Mouse (Mus musculus) inflammation-experienced regulatory T-cells, adult 6 months (primary cell): ENCODE measurements around the gene Nccrp1. TPM values are rescaled to one million over a fixed set of nuclear protein-coding genes. Genes with fewer than 3 reads are reported as not detected.
"Not testable (repeated sequence)": the region's sequence is repeated elsewhere in the genome, so short reads cannot be mapped to it uniquely, and the experiment has no call there.

Experiments
- ATAC-seq: one replicate; pipeline ENCODE4 v1.8.0; 2017
- polyA plus RNA-seq, 3 experiments: library from polyadenylated mRNA; unstranded; fragments of 100-300 nt; shearing (Covaris generic); gene quantifications; one replicate each; pipeline ENCODE4 v1.2.1; 2017

Nccrp1 gene
- polyA plus RNA-seq, 3 experiments from 2014 or later: 1.4 TPM; not detected in 2

DNA sequence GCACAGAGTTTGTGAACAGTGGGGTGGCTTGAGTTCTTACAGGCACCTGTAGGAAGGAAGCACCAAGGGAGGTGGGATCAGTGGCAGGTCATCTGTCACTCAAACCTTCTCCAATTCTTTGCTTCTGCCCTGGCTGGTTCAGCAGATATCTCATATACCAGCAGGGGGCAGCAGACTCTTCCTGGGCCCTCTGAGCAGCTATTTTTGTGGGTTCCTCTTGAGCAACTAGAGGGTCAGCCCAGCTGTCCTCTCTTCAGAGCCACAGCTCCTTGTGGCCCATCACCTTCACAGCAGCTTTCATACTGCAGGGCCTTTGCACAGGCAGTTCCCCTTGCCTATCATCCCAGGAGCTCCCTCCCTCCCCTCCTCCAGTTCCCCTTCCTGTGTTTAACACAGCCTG is 21.2 kb upstream of the Nccrp1 start:
- ATAC-seq: no peak

- ATAC-seq: no peak
Observed at GRCm38 (mm10) chr7:28567539-28567938, 20.5 kb upstream of the Nccrp1 start.

DNA sequence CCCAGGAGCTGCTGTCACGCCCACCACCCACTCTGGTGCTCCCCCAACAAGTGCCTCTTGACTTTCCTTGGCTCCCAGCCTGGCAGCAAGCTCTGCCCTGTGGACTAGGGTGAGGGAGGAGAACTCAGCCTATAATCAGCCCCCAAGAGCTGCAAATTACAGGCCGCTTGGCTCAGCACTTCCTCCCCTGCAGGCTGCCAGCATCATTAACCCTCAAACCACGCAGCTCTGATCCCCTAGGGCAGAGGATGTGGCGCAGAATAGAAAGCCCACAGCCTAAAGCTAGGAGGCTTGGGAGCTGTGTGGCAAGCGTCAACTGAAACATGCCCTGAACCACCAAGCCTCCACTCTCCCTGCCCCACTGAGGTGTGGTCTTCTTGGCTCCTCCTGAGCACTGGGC is 18.4 kb upstream of the Nccrp1 start:
- ATAC-seq: no peak

DNA sequence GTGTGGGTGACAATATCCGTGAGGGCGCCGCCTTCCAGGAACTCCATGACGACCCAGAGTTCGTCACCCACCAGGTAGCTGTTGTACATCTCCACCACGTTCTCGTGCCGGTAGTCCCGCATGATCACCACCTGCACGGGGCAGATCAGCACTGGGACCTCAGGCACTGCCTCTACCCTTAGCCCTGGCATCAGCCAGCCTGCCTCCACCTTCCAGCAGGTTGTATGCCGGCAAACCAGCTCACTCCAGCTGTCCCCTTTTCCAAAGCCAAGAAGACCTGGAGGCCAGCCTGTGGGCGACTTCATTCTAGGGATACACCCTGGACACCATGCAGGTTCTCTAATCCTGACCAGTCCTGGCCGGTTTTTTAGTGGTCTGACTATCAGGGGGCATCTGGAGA is 15.9 kb upstream of the Nccrp1 start:
- ATAC-seq: no peak

GRCm38 (mm10) chr7:28562371-28562770 is 15.3 kb upstream of the Nccrp1 start:
- no peak for ATAC-seq

DNA sequence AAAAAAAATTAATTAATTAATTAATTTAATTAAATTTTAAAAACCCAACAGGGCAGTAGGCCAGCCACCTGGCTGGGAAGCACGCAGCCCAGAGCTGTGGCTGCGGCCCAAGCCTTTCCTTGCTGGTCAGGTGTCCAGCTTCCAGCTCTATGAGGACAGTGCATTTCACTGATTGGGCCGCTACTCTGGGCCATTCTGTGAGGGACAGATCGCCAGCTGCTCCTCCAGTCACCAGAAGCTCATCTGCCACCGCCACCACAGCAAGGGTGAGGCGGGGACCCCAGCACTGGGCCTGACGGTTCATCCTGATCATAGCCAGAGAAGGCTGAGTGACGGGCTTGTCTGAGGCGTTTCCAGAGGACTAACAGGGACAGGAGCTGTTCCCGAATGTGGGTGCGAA is 14.9 kb upstream of the Nccrp1 start:
- ATAC-seq: no peak

- ATAC-seq: no peak
Observed at GRCm38 (mm10) chr7:28560856-28561255, 13.8 kb upstream of the Nccrp1 start.

DNA sequence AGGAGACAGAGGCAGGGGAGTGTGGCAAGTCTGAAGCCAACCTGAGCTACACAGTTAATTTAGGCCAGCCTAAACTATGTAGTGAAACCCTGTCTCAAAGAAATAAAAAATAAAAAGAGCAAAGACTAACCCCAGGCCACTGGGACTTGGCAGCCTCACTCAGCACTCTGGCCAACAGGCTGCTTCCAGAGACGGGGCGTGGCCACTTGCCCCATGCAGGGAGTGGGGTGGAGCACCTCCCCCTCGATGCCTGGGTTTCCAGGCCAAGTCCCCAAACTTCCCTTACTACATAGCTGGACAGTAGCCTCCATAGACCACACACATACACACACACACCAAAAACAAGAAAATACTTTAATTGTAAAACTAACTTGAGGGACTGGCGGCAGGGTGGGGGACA is 11.4 kb upstream of the Nccrp1 start:
- no peak for ATAC-seq

DNA sequence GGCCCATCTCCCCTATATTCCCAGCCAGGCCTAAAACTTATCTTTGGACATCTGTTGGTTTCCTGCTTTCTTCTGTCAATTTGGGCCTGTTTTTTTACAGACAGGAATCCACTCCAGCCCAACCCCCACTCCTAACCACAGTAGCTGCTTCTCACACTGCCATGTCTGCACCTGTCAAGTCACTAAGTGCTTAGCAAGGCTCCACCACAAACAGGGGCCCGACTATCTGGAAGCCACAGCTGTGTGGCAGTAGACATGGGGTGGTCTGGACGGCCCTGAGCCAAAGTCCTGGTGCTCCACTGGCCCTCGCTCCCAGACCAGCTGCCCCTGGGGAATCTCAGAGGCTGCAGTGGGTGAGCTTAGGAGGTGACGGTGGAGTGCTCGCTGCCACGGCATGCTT is 10.7 kb upstream of the Nccrp1 start:
- ATAC-seq: no peak

GRCm38 (mm10) chr7:28557069-28557468 is 10.0 kb upstream of the Nccrp1 start:
- no peak for ATAC-seq

GRCm38 (mm10) chr7:28555939-28556535 is 9.0 kb upstream of the Nccrp1 start:
- ATAC-seq: no peak

DNA sequence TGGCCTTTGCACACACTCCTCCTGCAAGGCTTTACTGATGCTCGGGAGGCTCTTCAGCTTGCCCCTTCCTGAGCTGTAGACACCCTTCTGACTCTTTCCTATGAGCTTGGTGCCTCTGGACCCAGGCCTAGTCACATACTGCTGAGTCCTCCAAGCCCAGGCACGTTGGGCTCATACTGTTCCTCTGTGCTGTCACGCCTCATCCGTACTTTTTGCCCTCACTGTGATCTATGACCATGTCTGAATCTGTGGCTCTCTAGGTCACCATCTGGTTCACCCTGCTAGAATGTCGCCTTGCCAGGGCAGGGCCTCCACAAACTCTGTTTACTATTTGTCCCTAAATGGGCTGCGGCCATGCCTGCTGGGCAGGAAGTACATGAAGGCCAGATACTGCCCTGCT is 6.0 kb upstream of the Nccrp1 start:
- ATAC-seq: no peak

DNA sequence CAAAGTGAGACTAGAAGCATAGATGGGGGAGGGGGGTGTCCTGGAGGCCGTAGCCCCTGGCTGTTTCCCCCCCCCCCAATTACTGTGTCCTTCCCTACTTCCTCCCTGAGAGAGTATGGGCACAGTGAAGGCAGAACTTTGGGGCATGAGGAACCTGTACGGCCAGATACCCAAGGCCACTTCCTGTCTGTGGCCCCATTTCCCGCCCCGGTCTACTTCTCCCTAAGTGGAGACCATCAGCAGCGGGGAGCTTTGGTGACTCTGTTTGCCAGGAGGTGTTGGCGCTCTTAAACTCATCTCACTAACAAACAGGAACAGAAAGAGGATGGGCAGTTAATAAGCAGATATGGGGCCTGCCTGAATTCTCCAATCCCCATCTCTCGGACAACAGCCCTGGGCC is 574 bp upstream of the Nccrp1 start:
- ATAC-seq: no peak

- ATAC-seq: no peak
Observed at GRCm38 (mm10) chr7:28546649-28547048, 405 bp downstream of the Nccrp1 start.

GRCm38 (mm10) chr7:28545891-28546210 is 1.2 kb downstream of the Nccrp1 start:
- no peak for ATAC-seq

DNA sequence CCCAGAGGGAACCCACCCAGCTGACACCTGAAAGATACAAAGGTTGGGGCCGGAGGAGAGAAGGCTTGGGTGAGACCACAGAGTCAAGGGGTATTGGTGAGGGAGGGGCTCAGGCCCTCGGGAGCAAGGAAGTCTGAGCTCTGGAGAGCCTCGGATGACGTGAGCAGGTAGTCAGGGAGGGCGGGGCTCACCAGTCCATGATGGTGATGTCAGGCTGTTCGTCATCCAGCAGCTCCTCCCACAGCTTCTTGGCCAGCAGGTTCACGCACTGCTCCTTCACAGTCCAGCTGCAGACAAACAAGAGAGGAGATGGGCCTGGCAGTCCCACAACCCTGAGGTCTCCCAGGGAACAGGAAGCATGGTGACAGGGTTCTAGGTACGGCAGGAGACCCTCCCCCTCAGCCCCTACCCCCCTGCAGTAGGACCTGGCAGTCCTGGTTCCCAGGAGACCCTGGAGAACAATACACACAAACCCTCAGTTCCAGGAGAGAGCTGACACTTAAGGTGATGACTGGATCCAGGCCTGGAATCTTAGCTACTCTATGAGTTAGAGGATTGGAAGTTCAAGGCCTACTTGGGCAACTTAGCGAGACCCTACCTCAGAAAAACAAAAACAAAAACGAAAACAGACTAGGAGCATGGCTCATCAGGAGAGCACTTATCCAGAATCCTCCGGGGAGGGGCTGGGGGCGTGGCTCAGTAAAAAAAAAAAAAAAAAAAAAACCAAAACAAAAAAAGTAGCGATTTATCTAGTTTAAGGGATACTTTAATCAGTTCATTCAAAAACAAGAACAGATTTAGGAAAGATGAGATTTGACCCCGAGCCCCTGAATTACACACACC is 1.8 kb downstream of the Nccrp1 start:
- no peak for ATAC-seq

GRCm38 (mm10) chr7:28544051-28544601 is 2.9 kb downstream of the Nccrp1 start:
- ATAC-seq: no peak

GRCm38 (mm10) chr7:28540526-28540925 is 6.5 kb downstream of the Nccrp1 start, which contains the start of gene Sycn:
TSS of gene Sycn (plus strand) at chr7:28540885.
- no peak for ATAC-seq

GRCm38 (mm10) chr7:28538886-28539285 is 8.2 kb downstream of the Nccrp1 start:
- ATAC-seq: not testable (repeated sequence)

DNA sequence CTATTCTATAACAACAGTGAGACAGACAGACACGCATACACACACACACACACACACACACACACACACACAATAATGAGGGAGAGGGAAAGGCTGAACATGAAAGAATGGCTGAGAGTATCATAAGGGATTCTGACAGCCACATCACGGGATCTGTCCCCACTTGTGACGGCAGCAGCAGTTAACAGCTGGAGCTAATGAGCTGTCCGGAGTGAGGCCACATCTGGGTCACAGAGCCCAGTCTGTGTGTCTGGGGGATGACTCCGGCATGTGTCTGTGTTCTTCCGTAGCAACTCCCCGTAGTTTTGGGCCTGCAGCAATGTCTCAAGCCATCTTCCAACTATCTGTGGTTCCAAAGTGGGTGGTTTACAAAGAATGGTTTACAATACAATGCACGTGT is 15.0 kb downstream of the Nccrp1 start:
- ATAC-seq: no peak

GRCm38 (mm10) chr7:28527922-28528719 is 18.9 kb downstream of the Nccrp1 start:
- ATAC-seq: peak; percentile 95

GRCm38 (mm10) chr7:28522536-28522935 is 24.5 kb downstream of the Nccrp1 start, which contains the start of gene Ifnl3:
TSS of gene Ifnl3 (plus strand) at chr7:28522836.
- ATAC-seq: not testable (repeated sequence)

DNA sequence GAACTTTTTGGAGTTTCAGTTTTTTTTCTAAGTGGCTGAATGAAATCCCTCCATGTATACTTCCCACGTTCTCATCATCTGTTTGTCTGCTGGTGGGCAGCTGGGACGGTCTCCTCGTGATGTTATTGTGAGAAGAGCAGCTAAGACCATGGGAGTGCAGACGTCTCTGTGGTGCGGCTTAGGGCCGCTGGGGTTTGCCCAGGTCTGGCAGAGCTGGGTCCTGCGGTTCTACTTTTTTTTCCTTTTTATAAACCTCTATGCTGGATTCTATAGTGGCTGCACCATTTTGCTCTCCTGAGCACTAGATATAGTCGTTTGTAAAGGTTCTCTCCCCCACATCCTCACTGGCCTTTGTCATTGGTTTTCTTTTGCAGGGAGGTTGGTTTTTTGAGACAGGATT is 35.6 kb downstream of the Nccrp1 start:
- ATAC-seq: no peak
